Mouse (Mus musculus) ES-Bruce4 (cell line): ENCODE measurements around the gene Actr6. TPM values are rescaled to one million over a fixed set of nuclear protein-coding genes. Genes with fewer than 3 reads are reported as not detected.
"Not testable (repeated sequence)": the region's sequence is repeated elsewhere in the genome, so short reads cannot be mapped to it uniquely, and the experiment has no call there.

Experiments used
- H3K27ac ChIP-seq: 2 replicates; pipeline ENCODE4 v1.5.1; 2012; ENCODE audit warnings: low read length, inconsistent platforms; ENCODE audit not compliant: insufficient read depth
- H3K27me3 ChIP-seq: 2 replicates; pipeline ENCODE4 v1.6.1; 2012; ENCODE audit warnings: mild to moderate bottlenecking, low read length, inconsistent platforms; ENCODE audit not compliant: control insufficient read depth, poor library complexity, insufficient read depth, severe bottlenecking
- H3K36me3 ChIP-seq: 2 replicates; pipeline ENCODE4 v1.6.1; 2012; ENCODE audit warnings: inconsistent platforms, mild to moderate bottlenecking, low read length, moderate library complexity; ENCODE audit not compliant: control insufficient read depth, poor library complexity, insufficient read depth, severe bottlenecking
- H3K4me1 ChIP-seq: one replicate; pipeline ENCODE4 v1.8.1; 2011; ENCODE audit warnings: low read length; ENCODE audit not compliant: control insufficient read depth, insufficient read depth
- H3K4me3 ChIP-seq: 2 replicates; pipeline ENCODE4 v1.5.1; 2011; ENCODE audit warnings: low read depth, mild to moderate bottlenecking, low read length
- H3K9ac ChIP-seq: 2 replicates; pipeline ENCODE4 v1.6.1; 2012; ENCODE audit warnings: low read depth, mild to moderate bottlenecking, inconsistent platforms; ENCODE audit not compliant: poor library complexity, severe bottlenecking
- H3K9me3 ChIP-seq: replicated peaks from 2 replicates; pipeline ENCODE4 v1.6.1; 2012; ENCODE audit warnings: mild to moderate bottlenecking, low read length, inconsistent platforms; ENCODE audit not compliant: control insufficient read depth, poor library complexity, insufficient read depth, severe bottlenecking
- CTCF ChIP-seq: IDR thresholded peaks from one replicate; pipeline ENCODE4 v1.8.1; 2011; ENCODE audit warnings: low read depth, low read length
- EP300 ChIP-seq: IDR thresholded peaks from 2 replicates; pipeline ENCODE4 v1.6.1; 2011; ENCODE audit warnings: low read depth, low read length; ENCODE audit not compliant: insufficient read depth
- POLR2A ChIP-seq: IDR thresholded peaks from one replicate; pipeline ENCODE4 v1.8.1; 2011; ENCODE audit warnings: low read length; ENCODE audit not compliant: insufficient read depth
- polyA plus RNA-seq: library from polyadenylated mRNA; stranded (reverse); fragments of >200 nt; gene quantifications from 2 replicates; pipeline ENCODE4 v1.2.4, GENCODE M21; 2011; ENCODE audit warnings: low read depth; ENCODE audit not compliant: missing spikeins, insufficient read depth, insufficient read length

The Actr6 gene
- polyA plus RNA-seq, 1 experiment: 32.8 TPM

DNA sequence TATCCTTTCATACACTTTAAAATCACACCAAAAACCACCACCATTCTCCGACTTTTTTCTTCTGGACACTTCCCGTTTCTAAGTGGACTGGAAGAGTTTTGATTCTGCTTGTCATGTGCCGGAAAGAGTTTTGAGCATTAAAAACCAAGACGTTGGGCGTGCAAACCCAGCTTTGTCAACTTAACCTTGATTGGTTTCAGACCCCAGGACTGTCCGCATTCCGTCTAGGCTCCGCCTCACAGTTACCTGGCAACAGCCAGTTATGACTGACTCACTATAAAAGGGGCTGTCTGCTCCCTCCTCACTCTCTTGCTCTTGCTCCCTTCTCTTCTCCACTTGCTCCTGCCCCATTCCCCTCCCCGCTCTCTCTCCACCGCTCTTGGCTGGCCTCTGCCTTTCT is 23.4 kb downstream of the Actr6 start:
- Histone ChIP-seq H3K9me3 (no peaks in the 10 kb centered on the region), H3K36me3 (peaks cover 11% of the 10 kb centered on the region), H3K9ac (no peak overlapping the region), H3K27me3 (no peaks in the 10 kb centered on the region), H3K27ac (no peak overlapping the region), H3K4me3 (no peak overlapping the region), H3K4me1 (no peaks in the 10 kb centered on the region)
- TF ChIP-seq EP300: no peak
- no peak for TF ChIP-seq CTCF

GRCm38 (mm10) chr10:89707397-89707796 is 24.7 kb downstream of the Actr6 start:
- Histone ChIP-seq H3K9me3 (no peaks in the 10 kb centered on the region), H3K4me1 (peaks cover 3% of the 10 kb centered on the region), H3K9ac (no peak overlapping the region), H3K27me3 (no peaks in the 10 kb centered on the region), H3K4me3 (no peak overlapping the region), H3K27ac (no peak overlapping the region), H3K36me3 (peaks cover 4% of the 10 kb centered on the region; the same call in 1 of the 2 replicates)
- no peak for TF ChIP-seq POLR2A
- TF ChIP-seq EP300: no peak
- no peak for TF ChIP-seq CTCF

- Histone ChIP-seq H3K27ac (peak overlapping the region; percentile 61; the same call in 1 of the 2 replicates), H3K4me3 (no peak overlapping the region), H3K36me3 (no peaks in the 10 kb centered on the region), H3K4me1 (peaks cover 3% of the 10 kb centered on the region), H3K27me3 (no peaks in the 10 kb centered on the region), H3K9ac (no peak overlapping the region), H3K9me3 (no peaks in the 10 kb centered on the region)
- TF ChIP-seq EP300: no peak
- no peak for TF ChIP-seq CTCF
- no peak for TF ChIP-seq POLR2A
Measured at GRCm38 (mm10) chr10:89703042-89703441, 29.1 kb downstream of the Actr6 start.

GRCm38 (mm10) chr10:89697956-89698355 is 34.1 kb downstream of the Actr6 start:
- H3K4me1 ChIP-seq: no peaks in the 10 kb centered on the region
- TF ChIP-seq POLR2A: no peak
- TF ChIP-seq EP300: no peak
- no peak for TF ChIP-seq CTCF
- no peak overlapping the region for H3K9ac ChIP-seq

GRCm38 (mm10) chr10:89696270-89696669 is 35.8 kb downstream of the Actr6 start:
- H3K4me3 ChIP-seq, H3K36me3 ChIP-seq, H3K27ac ChIP-seq, H3K27me3 ChIP-seq, H3K9ac ChIP-seq, H3K4me1 ChIP-seq, H3K9me3 ChIP-seq: not testable (repeated sequence)

More at GRCm38 (mm10) chr10:89697956-89698355, 34.1 kb downstream of the Actr6 start:
- Histone ChIP-seq H3K4me3 (no peak overlapping the region), H3K27ac (no peak overlapping the region), H3K36me3 (no peaks in the 10 kb centered on the region), H3K9me3 (no peaks in the 10 kb centered on the region), H3K27me3 (no peaks in the 10 kb centered on the region)

- Histone ChIP-seq H3K4me1 (no peaks in the 10 kb centered on the region), H3K27ac (no peak overlapping the region), H3K36me3 (no peaks in the 10 kb centered on the region), H3K4me3 (no peak overlapping the region), H3K27me3 (no peaks in the 10 kb centered on the region), H3K9me3 (no peaks in the 10 kb centered on the region), H3K9ac (no peak overlapping the region)
- TF ChIP-seq POLR2A: no peak
- no peak for TF ChIP-seq CTCF
- no peak for TF ChIP-seq EP300
Measured at GRCm38 (mm10) chr10:89695194-89695911, 36.7 kb downstream of the Actr6 start.
